Mouse (Mus musculus) limb, embryonic 14.5 days (tissue): ENCODE data around the gene Ica1. TPM values are rescaled to one million over a fixed set of nuclear protein-coding genes. Genes with fewer than 3 reads are reported as not detected.

Experiments used
- ATAC-seq: fragments of 200-750 bp; cut with Nextera tagmentation; 2 replicates; pipeline ENCODE4 v1.8.0; 2017; ENCODE audit warnings: low read depth, moderate number of reproducible peaks, moderate TSS enrichment; ENCODE audit not compliant: low FRiP score
- DNase-seq: peaks from one replicate; pipeline ENCODE4 v3.0.0-alpha.2; 2015; ENCODE audit warnings: low spot score
- H3K27ac ChIP-seq: fragments of 300-500 bp; sonication (generic); replicated peaks from 2 replicates; pipeline ENCODE4 v1.5.1; 2014; ENCODE audit warnings: low read depth, mild to moderate bottlenecking, low read length, moderate library complexity, mixed read lengths
- H3K27me3 ChIP-seq: fragments of 300-500 bp; sonication (generic); 2 replicates; pipeline ENCODE4 v1.6.1; 2014; ENCODE audit warnings: low read length, mixed read lengths; ENCODE audit not compliant: control insufficient read depth, insufficient read depth
- H3K36me3 ChIP-seq: fragments of 300-500 bp; sonication (generic); 2 replicates; pipeline ENCODE4 v1.6.1; 2014; ENCODE audit warnings: mild to moderate bottlenecking, low read length, moderate library complexity, mixed read lengths; ENCODE audit not compliant: control insufficient read depth, insufficient read depth
- H3K4me1 ChIP-seq: fragments of 300-500 bp; sonication (generic); 2 replicates; pipeline ENCODE4 v1.6.1; 2014; ENCODE audit warnings: antibody characterized with exemption, low read length, mixed read lengths; ENCODE audit not compliant: control insufficient read depth, insufficient read depth
- H3K4me2 ChIP-seq: fragments of 300-500 bp; sonication (generic); replicated peaks from 2 replicates; pipeline ENCODE4 v1.6.1; 2014; ENCODE audit warnings: low read depth, mild to moderate bottlenecking, low read length, moderate library complexity; ENCODE audit not compliant: severe bottlenecking
- H3K4me3 ChIP-seq: fragments of 300-500 bp; sonication (generic); replicated peaks from 2 replicates; pipeline ENCODE4 v1.5.1; 2014; ENCODE audit warnings: low read length
- H3K9ac ChIP-seq: fragments of 300-500 bp; sonication (generic); 2 replicates; pipeline ENCODE4 v1.6.1; 2014; ENCODE audit warnings: mild to moderate bottlenecking, low read depth, low read length, moderate library complexity; ENCODE audit not compliant: severe bottlenecking
- H3K9me3 ChIP-seq: fragments of 300-500 bp; sonication (generic); 2 replicates; pipeline ENCODE4 v1.6.1; 2016; ENCODE audit warnings: low read length; ENCODE audit not compliant: control insufficient read depth
- POLR2A ChIP-seq: fragments of 200-500 bp; IDR thresholded peaks from 2 replicates; pipeline ENCODE4 v1.8.0; 2012; ENCODE audit warnings: inconsistent platforms, mild to moderate bottlenecking, moderate library complexity, borderline replicate concordance; ENCODE audit not compliant: insufficient read depth, insufficient read length; ENCODE audit errors: extremely low read depth
- WGBS: fragments of 180-500 bp; shearing (Covaris S2); extraction: QIAGEN DNeasy Blood & Tissue Kit; methylation state at CpG from one replicate; pipeline ENCODE4 v1.1.7; 2014; 5-methylcytosine and 5-hydroxymethylcytosine counted together
- polyA plus RNA-seq, 2 experiments: library from polyadenylated mRNA; depleted of rRNA in 1 of 2; stranded (reverse) in 1 of 2; unstranded in 1 of 2; fragments of >200 nt; fragmentation: Nextera tagmentation in 1 of 2; extraction: Ambion mirVana in 1 of 2; gene quantifications; 2 replicates each; pipeline versions ENCODE4 v1.2.1 to v1.2.3; 2012 to 2014

The Ica1 gene
- polyA plus RNA-seq, 2 experiments = 6.4 to 14.7 TPM

- no peak overlapping the region for H3K4me3 ChIP-seq
- DNase-seq = peak; percentile 83
- no peaks in the 10 kb centered on the region for H3K27me3 ChIP-seq
- no peaks in the 10 kb centered on the region for H3K9me3 ChIP-seq
- no peaks in the 10 kb centered on the region for H3K36me3 ChIP-seq
- no peak for TF ChIP-seq POLR2A
- H3K27ac ChIP-seq = peak overlapping the region; percentile 77
- H3K9ac ChIP-seq = no peak overlapping the region
- peaks cover 22% of the 10 kb centered on the region for H3K4me1 ChIP-seq
- peak; percentile 68 for ATAC-seq
- WGBS = 29% methylated on average over 12 of the region's 12 CpGs
- H3K4me2 ChIP-seq = no peak overlapping the region
Measured at GRCm38 (mm10) chr6:8694636-8695514, 83.4 kb downstream of the Ica1 start.

- DNase-seq = peak; percentile 36
- Histone ChIP-seq H3K4me3 (no peak overlapping the region), H3K4me2 (no peak overlapping the region), H3K4me1 (peaks cover 22% of the 10 kb centered on the region), H3K9me3 (no peaks in the 10 kb centered on the region), H3K27ac (peak overlapping the region; percentile 77), H3K27me3 (no peaks in the 10 kb centered on the region), H3K9ac (no peak overlapping the region), H3K36me3 (no peaks in the 10 kb centered on the region)
- peak; percentile 76 for ATAC-seq
- TF ChIP-seq POLR2A = no peak
- WGBS = 10% methylated on average over 10 of the region's 10 CpGs
Measured at GRCm38 (mm10) chr6:8693926-8694635, 84.2 kb downstream of the Ica1 start.

GRCm38 (mm10) chr6:8693141-8693881 lies 85.0 kb downstream of the Ica1 start:
- WGBS = 48% methylated on average over 11 of the region's 11 CpGs

GRCm38 (mm10) chr6:8691199-8691975 lies 86.9 kb downstream of the Ica1 start:
- Histone ChIP-seq H3K4me2 (no peak overlapping the region), H3K9me3 (no peaks in the 10 kb centered on the region), H3K36me3 (no peaks in the 10 kb centered on the region), H3K27me3 (no peaks in the 10 kb centered on the region), H3K9ac (no peak overlapping the region), H3K4me3 (no peak overlapping the region), H3K27ac (no peak overlapping the region), H3K4me1 (peaks cover 22% of the 10 kb centered on the region)
- TF ChIP-seq POLR2A = no peak
- 78% methylated on average over 2 of the region's 2 CpGs for WGBS
- ATAC-seq (no peak), DNase-seq (no peak)

More at GRCm38 (mm10) chr6:8693141-8693881, 85.0 kb downstream of the Ica1 start:
- no peak overlapping the region for H3K4me2 ChIP-seq
- H3K9ac ChIP-seq = no peak overlapping the region
- no peak overlapping the region for H3K4me3 ChIP-seq
- H3K27ac ChIP-seq = peak overlapping the region; percentile 77; the same call in 1 of the 2 replicates
- H3K27me3 ChIP-seq = no peaks in the 10 kb centered on the region
- ATAC-seq (no peak), DNase-seq (no peak)
- no peaks in the 10 kb centered on the region for H3K9me3 ChIP-seq
- TF ChIP-seq POLR2A = no peak
- peaks cover 22% of the 10 kb centered on the region for H3K4me1 ChIP-seq
- H3K36me3 ChIP-seq = no peaks in the 10 kb centered on the region

GRCm38 (mm10) chr6:8690441-8690840 lies 87.8 kb downstream of the Ica1 start:
- Histone ChIP-seq H3K4me2 (no peak overlapping the region), H3K36me3 (no peaks in the 10 kb centered on the region), H3K27me3 (no peaks in the 10 kb centered on the region), H3K4me1 (peaks cover 22% of the 10 kb centered on the region), H3K9ac (no peak overlapping the region), H3K4me3 (no peak overlapping the region), H3K27ac (no peak overlapping the region), H3K9me3 (no peaks in the 10 kb centered on the region)
- 38% methylated on average over 3 of the region's 3 CpGs for WGBS
- ATAC-seq (no peak), DNase-seq (no peak)
- TF ChIP-seq POLR2A = no peak
